Mouse (Mus musculus) bone marrow, adult 2 months (tissue): Measurements from ENCODE around the gene Gmds.

Experiments used
- CTCF ChIP-seq: fragments of 200-500 bp; IDR thresholded peaks from 2 replicates; pipeline ENCODE4 v1.5.1; 2011; ENCODE audit warnings: low read length, control low read depth; ENCODE audit not compliant: control insufficient read depth, insufficient read depth
- POLR2A ChIP-seq: fragments of 200-500 bp; IDR thresholded peaks from 2 replicates; pipeline ENCODE4 v1.6.1; 2011; ENCODE audit warnings: low read depth, mild to moderate bottlenecking, control low read depth, low read length, borderline replicate concordance; ENCODE audit not compliant: control insufficient read depth

- TF ChIP-seq POLR2A = no peak
- no peak for TF ChIP-seq CTCF
Measured at GRCm38 (mm10) chr13:32088303-32088977, 250.1 kb downstream of the Gmds start.
